Mouse (Mus musculus) forebrain, postnatal 0 days (tissue): ENCODE results near the gene Mfsd5. TPM values are rescaled to one million over a fixed set of nuclear protein-coding genes. Genes with fewer than 3 reads are reported as not detected.

Experiments used
- ATAC-seq: fragments of 200-750 bp; cut with Nextera tagmentation; 2 replicates; pipeline ENCODE4 v1.8.0; 2017; ENCODE audit warnings: mild to moderate bottlenecking, moderate library complexity
- DNase-seq: peaks from one replicate; pipeline ENCODE4 v3.0.0-alpha.2; 2015
- H3K27ac ChIP-seq: fragments of 300-500 bp; sonication (generic); 2 replicates; pipeline ENCODE4 v1.5.1; 2014; ENCODE audit warnings: low read depth, mild to moderate bottlenecking, antibody characterized with exemption, low read length, moderate library complexity, mixed read lengths
- H3K27me3 ChIP-seq: fragments of 300-500 bp; sonication (generic); 2 replicates; pipeline ENCODE4 v1.6.1; 2014; ENCODE audit warnings: mild to moderate bottlenecking, low read length, mixed read lengths; ENCODE audit not compliant: insufficient read depth
- H3K36me3 ChIP-seq: fragments of 300-500 bp; sonication (generic); 2 replicates; pipeline ENCODE4 v1.6.1; 2014; ENCODE audit warnings: mild to moderate bottlenecking, moderate library complexity; ENCODE audit not compliant: insufficient read depth
- H3K4me1 ChIP-seq: fragments of 300-500 bp; sonication (generic); 2 replicates; pipeline ENCODE4 v1.6.1; 2014; ENCODE audit warnings: antibody characterized with exemption; ENCODE audit not compliant: insufficient read depth
- H3K4me2 ChIP-seq: fragments of 300-500 bp; sonication (generic); 2 replicates; pipeline ENCODE4 v1.6.1; 2014; ENCODE audit warnings: low read depth, mild to moderate bottlenecking, moderate library complexity
- H3K4me3 ChIP-seq: fragments of 300-500 bp; sonication (generic); 2 replicates; pipeline ENCODE4 v1.5.1; 2014; ENCODE audit warnings: low read depth, low read length, mixed read lengths
- H3K9ac ChIP-seq: fragments of 300-500 bp; sonication (generic); 2 replicates; pipeline ENCODE4 v1.6.1; 2014; ENCODE audit warnings: mild to moderate bottlenecking
- H3K9me3 ChIP-seq: fragments of 300-500 bp; sonication (generic); 2 replicates; pipeline ENCODE4 v1.6.1; 2016; ENCODE audit warnings: low read length
- CTCF ChIP-seq: sonication (generic); IDR thresholded peaks from 2 replicates; pipeline ENCODE4 v1.5.1; 2016; ENCODE audit warnings: antibody characterized with exemption, control low read depth, low read depth
- WGBS: fragments of 180-500 bp; shearing (Covaris S2); extraction: QIAGEN DNeasy Blood & Tissue Kit; methylation state at CpG from one replicate; pipeline ENCODE4 v1.1.7; 2014; 5-methylcytosine and 5-hydroxymethylcytosine counted together
- polyA plus RNA-seq: library from polyadenylated mRNA; unstranded; fragments of >200 nt; fragmentation: Nextera tagmentation; extraction: Ambion mirVana; gene quantifications from 2 replicates; pipeline ENCODE4 v1.2.1, GENCODE M21; 2015
- total RNA-seq: library from RNA; depleted of rRNA; stranded (reverse); fragments of >200 nt; gene quantifications from 2 replicates; pipeline ENCODE4 v1.2.3, GENCODE M21; 2014; rRNA removed

Mfsd5 gene
- total and polyA plus RNA-seq, 2 experiments from 2014 or later: 39.3 to 63.7 TPM

DNA sequence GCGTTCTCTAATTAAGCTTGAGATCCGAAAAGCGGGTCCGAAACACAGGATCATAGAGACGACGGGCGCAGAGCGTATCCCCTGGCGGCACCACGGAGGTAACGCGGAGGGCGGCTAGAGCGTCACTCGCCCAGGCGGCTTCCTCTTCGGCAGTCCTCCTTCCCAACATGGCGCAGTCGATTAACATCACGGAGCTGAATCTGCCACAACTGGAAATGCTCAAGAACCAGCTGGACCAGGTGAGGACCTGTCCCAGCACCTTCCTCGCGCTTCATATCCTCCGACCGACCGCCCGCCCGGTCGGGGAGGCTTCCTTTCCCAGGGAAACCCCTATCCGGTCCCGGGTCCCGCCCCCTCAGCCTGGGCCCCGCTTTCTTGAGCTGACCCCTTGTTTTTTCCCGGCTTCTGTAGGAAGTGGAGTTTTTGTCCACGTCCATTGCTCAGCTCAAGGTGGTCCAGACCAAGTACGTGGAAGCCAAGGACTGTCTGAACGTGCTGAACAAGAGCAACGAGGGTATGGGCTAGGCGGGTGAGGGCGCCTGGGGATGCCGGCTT lies 46.8 kb downstream of the Mfsd5 start, which contains the start of gene Pfdn5:
TSS of gene Pfdn5 (plus strand) at position 95 of the 555 bp plus-strand sequence.
- WGBS: 1% methylated on average over 40 of the region's 40 CpGs
- TF ChIP-seq CTCF: peak; percentile 70
- H3K27me3 ChIP-seq: no peaks in the 10 kb centered on the region
- peak; percentile 89 for DNase-seq
- peak within 1 kb of the TSS; percentile 67; the same call in 1 of the 2 replicates for H3K27ac ChIP-seq
- peak within 1 kb of the TSS; percentile 76 for H3K9ac ChIP-seq
- peak within 1 kb of the TSS; percentile 70 for H3K4me2 ChIP-seq
- peak; percentile 98 for ATAC-seq
- H3K36me3 ChIP-seq: peaks cover 18% of the 10 kb centered on the region; the same call in 1 of the 2 replicates
- peak within 1 kb of the TSS; percentile 79 for H3K4me3 ChIP-seq
- no peaks in the 10 kb centered on the region for H3K9me3 ChIP-seq
- peaks cover 7% of the 10 kb centered on the region for H3K4me1 ChIP-seq

DNA sequence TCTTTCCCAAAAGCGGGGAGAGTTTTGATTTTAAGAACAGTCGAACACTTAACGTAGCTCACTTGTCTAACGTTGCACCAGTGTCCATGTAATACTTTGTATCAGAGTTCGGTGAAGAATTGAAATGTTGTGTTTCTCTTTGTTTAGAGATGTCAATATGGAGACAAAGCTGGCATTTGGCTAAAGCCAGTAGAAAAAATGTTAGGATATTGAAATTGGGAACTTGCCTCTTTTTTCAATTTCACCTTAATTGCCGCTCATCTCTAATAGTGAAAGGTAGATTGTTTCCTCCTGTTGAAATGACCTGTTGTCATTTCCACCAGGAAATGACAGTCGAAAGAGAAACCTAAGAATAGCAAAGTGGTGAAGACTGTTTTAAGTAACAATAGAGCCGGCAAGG lies 47.6 kb downstream of the Mfsd5 start:
- peak overlapping the region; percentile 79 for H3K4me3 ChIP-seq
- WGBS: 70% methylated on average over 8 of the region's 8 CpGs
- H3K36me3 ChIP-seq: peaks cover 18% of the 10 kb centered on the region; the same call in 1 of the 2 replicates
- no peak overlapping the region for H3K27ac ChIP-seq
- no peak for DNase-seq
- no peaks in the 10 kb centered on the region for H3K27me3 ChIP-seq
- H3K4me1 ChIP-seq: peaks cover 7% of the 10 kb centered on the region
- H3K9me3 ChIP-seq: no peaks in the 10 kb centered on the region
- TF ChIP-seq CTCF: no peak
- peak overlapping the region; percentile 76 for H3K9ac ChIP-seq
- ATAC-seq: no peak
- peak overlapping the region; percentile 70 for H3K4me2 ChIP-seq

Other genes with a start within 250 kb of the Mfsd5 start
- gene Eif4b, start 205.7 kb upstream of the Mfsd5 start, total RNA-seq: 187 and 194 TPM in 2 replicates
- 69.7 and 72.8 TPM in 2 replicates for gene Eif4b, start 205.7 kb upstream of the Mfsd5 start, polyA plus RNA-seq
- gene Tns2, start 179.0 kb upstream of the Mfsd5 start, total RNA-seq: 7.0 and 8.4 TPM in 2 replicates
- 2.8 and 5.0 TPM in 2 replicates for gene Tns2, start 179.0 kb upstream of the Mfsd5 start, polyA plus RNA-seq
- gene Spryd3, start 143.2 kb upstream of the Mfsd5 start, total RNA-seq: 90.6 and 110 TPM in 2 replicates
- gene Spryd3, start 143.2 kb upstream of the Mfsd5 start, polyA plus RNA-seq: 76.5 and 95.6 TPM in 2 replicates
- gene Igfbp6, start 135.1 kb upstream of the Mfsd5 start, total RNA-seq: 11.4 and 12.2 TPM in 2 replicates
- gene Igfbp6, start 135.1 kb upstream of the Mfsd5 start, polyA plus RNA-seq: 8.1 and 10.3 TPM in 2 replicates
- gene Soat2, start 128.9 kb upstream of the Mfsd5 start, total RNA-seq: 0.10 TPM in 1 of 2 replicates, not detected in the other
- 0.12 TPM in 1 of 2 replicates, not detected in the other for gene Soat2, start 128.9 kb upstream of the Mfsd5 start, polyA plus RNA-seq
- 67.2 and 83.2 TPM in 2 replicates for gene Zfp740, start 76.2 kb upstream of the Mfsd5 start, total RNA-seq
- gene Zfp740, start 76.2 kb upstream of the Mfsd5 start, polyA plus RNA-seq: 20.0 and 29.7 TPM in 2 replicates
- 46.2 and 47.8 TPM in 2 replicates for gene Csad, start 74.7 kb upstream of the Mfsd5 start, total RNA-seq
- 25.9 and 29.9 TPM in 2 replicates for gene Csad, start 74.7 kb upstream of the Mfsd5 start, polyA plus RNA-seq
- 0.31 and 2.4 TPM in 2 replicates for gene Itgb7, start 47.5 kb upstream of the Mfsd5 start, total RNA-seq
- gene Itgb7, start 47.5 kb upstream of the Mfsd5 start, polyA plus RNA-seq: 0.50 and 0.75 TPM in 2 replicates
- gene Rarg, start 21.9 kb upstream of the Mfsd5 start, total RNA-seq: 6.5 and 12.3 TPM in 2 replicates
- gene Rarg, start 21.9 kb upstream of the Mfsd5 start, polyA plus RNA-seq: 4.5 and 4.6 TPM in 2 replicates
- 0.15 TPM in 1 of 2 replicates, not detected in the other for gene Gm9918, start 8.9 kb upstream of the Mfsd5 start, total RNA-seq
- gene Gm9918, start 8.9 kb upstream of the Mfsd5 start, polyA plus RNA-seq: not detected in 2 replicates
- gene Espl1, start 16.8 kb downstream of the Mfsd5 start, total RNA-seq: 2.7 and 9.6 TPM in 2 replicates
- 1.5 and 2.3 TPM in 2 replicates for gene Espl1, start 16.8 kb downstream of the Mfsd5 start, polyA plus RNA-seq
- 177 and 262 TPM in 2 replicates for gene Pfdn5, start 46.7 kb downstream of the Mfsd5 start, total RNA-seq
- gene Pfdn5, start 46.7 kb downstream of the Mfsd5 start, polyA plus RNA-seq: 518 and 621 TPM in 2 replicates
- gene Myg1, start 52.3 kb downstream of the Mfsd5 start, total RNA-seq: 46.4 and 54.2 TPM in 2 replicates
- gene Myg1, start 52.3 kb downstream of the Mfsd5 start, polyA plus RNA-seq: 80.2 and 85.7 TPM in 2 replicates
- gene Aaas, start 71.3 kb downstream of the Mfsd5 start, total RNA-seq: 25.5 and 27.9 TPM in 2 replicates
- gene Aaas, start 71.3 kb downstream of the Mfsd5 start, polyA plus RNA-seq: 31.6 and 33.4 TPM in 2 replicates
- gene Sp7, start 87.7 kb downstream of the Mfsd5 start, total RNA-seq: 0.92 and 2.1 TPM in 2 replicates
- gene Sp7, start 87.7 kb downstream of the Mfsd5 start, polyA plus RNA-seq: 0.30 and 0.35 TPM in 2 replicates
- gene Sp1, start 126.7 kb downstream of the Mfsd5 start, total RNA-seq: 16.4 and 22.5 TPM in 2 replicates
- 2.0 and 2.6 TPM in 2 replicates for gene Sp1, start 126.7 kb downstream of the Mfsd5 start, polyA plus RNA-seq
- gene Amhr2, start 165.9 kb downstream of the Mfsd5 start, total RNA-seq: 0.38 and 1.1 TPM in 2 replicates
- gene Amhr2, start 165.9 kb downstream of the Mfsd5 start, polyA plus RNA-seq: 0.34 and 0.65 TPM in 2 replicates
- gene Prr13, start 179.6 kb downstream of the Mfsd5 start, total RNA-seq: 21.5 and 22.3 TPM in 2 replicates
- 69.9 and 90.9 TPM in 2 replicates for gene Prr13, start 179.6 kb downstream of the Mfsd5 start, polyA plus RNA-seq
- gene Pcbp2, start 191.1 kb downstream of the Mfsd5 start, total RNA-seq: 134 and 154 TPM in 2 replicates
- 102 and 103 TPM in 2 replicates for gene Pcbp2, start 191.1 kb downstream of the Mfsd5 start, polyA plus RNA-seq
- not detected in 2 replicates for gene Gm10337, start 224.3 kb downstream of the Mfsd5 start, total RNA-seq
- 3.7 and 4.2 TPM in 2 replicates for gene Gm10337, start 224.3 kb downstream of the Mfsd5 start, polyA plus RNA-seq
- gene Map3k12, start 237.6 kb downstream of the Mfsd5 start, total RNA-seq: 75.0 and 88.9 TPM in 2 replicates
- gene Map3k12, start 237.6 kb downstream of the Mfsd5 start, polyA plus RNA-seq: 29.6 and 39.4 TPM in 2 replicates
- 87.5 and 94.7 TPM in 2 replicates for gene Tarbp2, start 238.7 kb downstream of the Mfsd5 start, total RNA-seq
- gene Tarbp2, start 238.7 kb downstream of the Mfsd5 start, polyA plus RNA-seq: 86.4 and 89.5 TPM in 2 replicates
- gene Npff, start 245.5 kb downstream of the Mfsd5 start, total RNA-seq: 2.5 and 3.1 TPM in 2 replicates
- gene Npff, start 245.5 kb downstream of the Mfsd5 start, polyA plus RNA-seq: 1.5 and 1.7 TPM in 2 replicates